Mouse (Mus musculus): Measurements from ENCODE around the gene Rbfox3. TPM values are rescaled to one million over a fixed set of nuclear protein-coding genes. Genes with fewer than 3 reads are reported as not detected.
A peak's percentile ranks its signal among the peaks of the same experiment; 100 is the strongest.

Gene Rbfox3
- total and polyA plus RNA-seq, 2 experiments from 2014 or later: 52.6 to 76.8 TPM

DNA sequence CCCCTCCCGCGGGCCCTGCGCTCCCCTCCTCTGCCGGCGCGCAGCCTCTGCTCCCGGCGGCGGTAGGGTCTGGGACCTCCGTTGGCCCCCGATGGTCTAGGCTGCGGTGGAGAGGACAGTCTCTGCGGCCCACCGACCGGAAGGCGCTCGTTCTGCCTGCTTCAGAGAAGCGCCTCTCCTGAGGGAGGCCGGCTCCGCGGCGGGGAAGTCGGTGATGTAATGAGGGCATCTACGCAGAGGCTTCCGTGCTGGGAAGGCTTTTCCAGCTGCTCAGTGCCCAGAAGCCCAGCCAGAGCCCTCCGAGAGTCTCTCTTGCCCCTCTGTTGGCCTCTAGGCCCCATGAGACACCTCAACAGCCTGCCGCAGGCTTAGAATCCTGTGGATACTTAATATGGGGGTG lies 341.2 kb downstream of the Rbfox3 start:
- DNase-seq (ENCODE audit: low spot score): no peak
- Histone ChIP-seq H3K27ac (no peak overlapping the region; the same call in 1 of the 2 replicates), H3K4me3 (ENCODE audit: low read length) (peak overlapping the region; percentile 50), H3K36me3 (ENCODE audit: insufficient read depth, low read length) (no peaks in the 10 kb centered on the region), H3K9me3 (ENCODE audit: low read length) (no peaks in the 10 kb centered on the region), H3K9ac (replicated peaks; ENCODE audit: low read length) (peak overlapping the region; percentile 60), H3K27me3 (ENCODE audit: insufficient read depth, low read length) (peaks cover 27% of the 10 kb centered on the region), H3K4me1 (ENCODE audit: insufficient read depth, low read length) (peaks cover 5% of the 10 kb centered on the region; the same call in 1 of the 2 replicates), H3K4me2 (ENCODE audit: low read depth, low read length) (peak overlapping the region; percentile 82)
- ATAC-seq: peak; percentile 36
- WGBS: 2% methylated on average over 26 of the region's 27 CpGs
- TF ChIP-seq CTCF (IDR thresholded peaks at IDR 0.05; ENCODE audit: low read depth): no peak

DNA sequence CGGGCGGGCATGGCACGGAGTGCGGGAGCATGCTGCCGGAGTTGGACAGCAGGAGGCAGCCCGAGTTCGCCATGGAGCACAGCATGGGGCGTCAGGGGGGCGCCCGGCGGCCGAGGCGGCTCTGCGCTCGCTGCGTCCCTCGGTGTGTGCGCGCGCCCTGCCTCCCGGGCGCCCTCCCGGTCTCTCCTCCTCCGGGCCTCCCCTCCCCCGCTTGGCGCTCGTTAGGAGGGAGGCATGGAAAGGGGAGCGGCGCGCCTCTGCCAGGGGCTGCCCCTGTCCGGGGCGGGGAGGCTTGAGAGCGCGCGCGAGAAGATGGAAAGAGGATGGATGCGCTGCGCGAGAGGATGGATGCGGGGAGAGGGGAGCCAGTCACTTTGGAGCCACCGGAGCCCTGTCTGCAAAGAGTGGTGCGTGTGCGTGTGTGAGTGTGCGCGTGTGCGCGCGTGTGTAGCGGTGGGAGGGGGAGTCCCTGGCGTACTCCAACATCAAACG lies 341.8 kb downstream of the Rbfox3 start:
- H3K9me3 ChIP-seq (ENCODE audit: low read length): no peaks in the 10 kb centered on the region
- no peaks in the 10 kb centered on the region for H3K36me3 ChIP-seq (ENCODE audit: insufficient read depth, low read length)
- under 1% methylated on average over 40 of the region's 51 CpGs for WGBS
- H3K27me3 ChIP-seq (ENCODE audit: insufficient read depth, low read length): peaks cover 27% of the 10 kb centered on the region
- no peak for TF ChIP-seq CTCF (IDR thresholded peaks at IDR 0.05; ENCODE audit: low read depth)
- peak overlapping the region; percentile 82 for H3K4me2 ChIP-seq (ENCODE audit: low read depth, low read length)
- no peak overlapping the region; the same call in 1 of the 2 replicates for H3K27ac ChIP-seq
- peak overlapping the region; percentile 50 for H3K4me3 ChIP-seq (ENCODE audit: low read length)
- ATAC-seq: peak; percentile 72
- H3K9ac ChIP-seq (replicated peaks; ENCODE audit: low read length): peak overlapping the region; percentile 60
- peak; percentile 68 for DNase-seq (ENCODE audit: low spot score)
- peaks cover 5% of the 10 kb centered on the region; the same call in 1 of the 2 replicates for H3K4me1 ChIP-seq (ENCODE audit: insufficient read depth, low read length)

DNA sequence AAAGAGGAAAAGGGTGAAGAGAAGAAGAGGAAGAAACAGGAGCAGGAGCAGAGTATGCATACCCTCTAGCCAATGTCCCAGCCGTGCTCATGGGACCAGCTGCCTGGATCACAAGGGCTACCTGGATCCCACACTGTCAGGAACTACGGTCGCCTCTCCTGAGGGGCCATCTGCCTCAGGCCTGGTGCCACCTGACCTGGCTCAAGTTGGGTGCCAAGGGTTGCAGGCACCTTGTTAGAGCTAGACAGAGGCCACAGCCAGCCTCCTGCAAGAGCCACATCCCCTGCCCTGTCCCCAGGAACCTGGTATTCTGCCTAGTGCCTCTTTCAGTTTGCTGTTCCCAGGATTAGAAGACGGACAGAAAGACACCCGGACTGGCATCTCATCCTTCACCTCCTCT lies 347.5 kb downstream of the Rbfox3 start:
- no peak for DNase-seq (ENCODE audit: low spot score)
- H3K27me3 ChIP-seq (ENCODE audit: insufficient read depth, low read length): peaks cover under 1% of the 10 kb centered on the region; the same call in 1 of the 2 replicates
- WGBS: 84% methylated on average over 5 of the region's 5 CpGs
- no peak overlapping the region for H3K9ac ChIP-seq (replicated peaks; ENCODE audit: low read length)
- no peak overlapping the region for H3K4me2 ChIP-seq (ENCODE audit: low read depth, low read length)
- no peak overlapping the region for H3K4me3 ChIP-seq (ENCODE audit: low read length)
- H3K4me1 ChIP-seq (ENCODE audit: insufficient read depth, low read length): peaks cover 4% of the 10 kb centered on the region; the same call in 1 of the 2 replicates
- no peak overlapping the region for H3K27ac ChIP-seq
- ATAC-seq: no peak
- no peak for TF ChIP-seq CTCF (IDR thresholded peaks at IDR 0.05; ENCODE audit: low read depth)
- no peaks in the 10 kb centered on the region for H3K36me3 ChIP-seq (ENCODE audit: insufficient read depth, low read length)
- no peaks in the 10 kb centered on the region for H3K9me3 ChIP-seq (ENCODE audit: low read length)

DNA sequence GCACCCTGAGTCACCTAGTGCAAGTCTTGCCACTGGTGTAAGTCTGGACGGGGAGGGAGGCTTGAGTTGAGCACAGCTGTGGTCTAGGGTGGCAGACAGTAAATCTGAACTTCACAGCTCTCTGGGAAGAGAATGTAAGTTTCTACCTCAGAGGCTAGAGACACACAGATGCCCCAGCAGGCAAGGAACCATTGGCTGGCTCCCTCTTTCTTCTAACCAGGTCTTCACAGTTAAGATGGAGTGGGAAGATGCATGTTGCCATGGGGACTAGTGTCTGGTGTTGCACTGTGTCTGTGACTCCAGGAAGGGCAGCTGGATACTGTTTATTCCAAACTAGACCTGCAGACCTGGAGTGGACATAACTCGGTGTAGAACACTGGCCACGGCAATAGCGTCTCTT lies 348.6 kb downstream of the Rbfox3 start:
- H3K27ac ChIP-seq: no peak overlapping the region
- no peak overlapping the region for H3K4me3 ChIP-seq (ENCODE audit: low read length)
- no peak overlapping the region for H3K4me2 ChIP-seq (ENCODE audit: low read depth, low read length)
- ATAC-seq (no peak), DNase-seq (ENCODE audit: low spot score) (no peak)
- no peaks in the 10 kb centered on the region; the same call in 1 of the 2 replicates for H3K27me3 ChIP-seq (ENCODE audit: insufficient read depth, low read length)
- no peaks in the 10 kb centered on the region for H3K9me3 ChIP-seq (ENCODE audit: low read length)
- no peak overlapping the region for H3K9ac ChIP-seq (replicated peaks; ENCODE audit: low read length)
- no peaks in the 10 kb centered on the region for H3K36me3 ChIP-seq (ENCODE audit: insufficient read depth, low read length)
- no peaks in the 10 kb centered on the region; the same call in 1 of the 2 replicates for H3K4me1 ChIP-seq (ENCODE audit: insufficient read depth, low read length)
- TF ChIP-seq CTCF (IDR thresholded peaks at IDR 0.05; ENCODE audit: low read depth): no peak
- WGBS: 82% methylated on average over 4 of the region's 4 CpGs

DNA sequence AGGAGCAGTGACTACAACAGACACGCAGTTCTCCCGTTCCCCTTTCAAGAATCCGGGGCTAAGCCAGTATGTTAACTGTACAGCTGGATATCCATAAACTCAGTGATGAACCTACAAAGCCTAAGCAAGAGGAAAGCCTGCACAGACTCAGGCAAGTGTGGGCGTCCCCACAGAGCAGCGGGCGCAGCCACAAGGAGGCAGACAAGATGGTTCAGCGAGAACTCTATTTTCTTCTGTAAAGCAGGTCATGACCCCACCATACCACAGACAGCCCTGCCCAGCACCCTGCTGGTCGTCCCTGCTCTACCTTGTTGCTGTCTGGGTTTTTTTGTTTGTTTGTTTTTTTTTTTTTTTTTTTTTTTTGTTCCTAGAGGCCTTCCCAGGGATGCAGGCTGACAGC lies 353.2 kb downstream of the Rbfox3 start:
- no peak overlapping the region for H3K4me3 ChIP-seq (ENCODE audit: low read length)
- no peaks in the 10 kb centered on the region for H3K9me3 ChIP-seq (ENCODE audit: low read length)
- H3K36me3 ChIP-seq (ENCODE audit: insufficient read depth, low read length): no peaks in the 10 kb centered on the region
- H3K27ac ChIP-seq: no peak overlapping the region
- DNase-seq (ENCODE audit: low spot score) (no peak), ATAC-seq (no peak)
- TF ChIP-seq CTCF (IDR thresholded peaks at IDR 0.05; ENCODE audit: low read depth): no peak
- peaks cover 6% of the 10 kb centered on the region; the same call in 1 of the 2 replicates for H3K4me1 ChIP-seq (ENCODE audit: insufficient read depth, low read length)
- H3K4me2 ChIP-seq (ENCODE audit: low read depth, low read length): no peak overlapping the region
- H3K9ac ChIP-seq (replicated peaks; ENCODE audit: low read length): no peak overlapping the region
- WGBS: 56% methylated on average over 8 of the region's 8 CpGs
- H3K27me3 ChIP-seq (ENCODE audit: insufficient read depth, low read length): no peaks in the 10 kb centered on the region

DNA sequence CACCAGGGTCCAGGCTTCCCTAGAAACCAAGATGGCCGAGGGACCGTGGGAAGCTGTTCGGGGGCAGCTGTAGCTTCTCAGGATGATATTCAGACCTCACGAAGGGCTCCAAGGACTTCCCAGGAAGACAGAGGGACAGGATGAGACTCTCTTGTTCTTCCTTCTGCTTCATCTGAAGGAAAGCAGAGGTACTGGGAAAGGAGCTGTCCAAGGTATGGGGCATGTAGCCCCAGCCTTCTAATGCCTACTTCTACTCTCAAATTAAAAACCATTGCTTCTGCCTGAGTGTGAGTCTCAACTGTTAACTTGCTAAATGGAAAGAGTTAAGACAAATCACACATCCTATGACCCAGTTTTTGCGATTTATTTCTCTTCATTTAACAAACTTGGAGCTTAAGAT lies 355.8 kb downstream of the Rbfox3 start:
- Histone ChIP-seq H3K27ac (no peak overlapping the region), H3K36me3 (ENCODE audit: insufficient read depth, low read length) (no peaks in the 10 kb centered on the region), H3K9ac (replicated peaks; ENCODE audit: low read length) (no peak overlapping the region), H3K4me1 (ENCODE audit: insufficient read depth, low read length) (peaks cover 10% of the 10 kb centered on the region), H3K27me3 (ENCODE audit: insufficient read depth, low read length) (no peaks in the 10 kb centered on the region), H3K4me3 (ENCODE audit: low read length) (no peak overlapping the region), H3K9me3 (ENCODE audit: low read length) (no peaks in the 10 kb centered on the region), H3K4me2 (ENCODE audit: low read depth, low read length) (no peak overlapping the region)
- WGBS: 69% methylated on average over 5 of the region's 5 CpGs
- TF ChIP-seq CTCF (IDR thresholded peaks at IDR 0.05; ENCODE audit: low read depth): no peak
- ATAC-seq: no peak
- no peak for DNase-seq (ENCODE audit: low spot score)

DNA sequence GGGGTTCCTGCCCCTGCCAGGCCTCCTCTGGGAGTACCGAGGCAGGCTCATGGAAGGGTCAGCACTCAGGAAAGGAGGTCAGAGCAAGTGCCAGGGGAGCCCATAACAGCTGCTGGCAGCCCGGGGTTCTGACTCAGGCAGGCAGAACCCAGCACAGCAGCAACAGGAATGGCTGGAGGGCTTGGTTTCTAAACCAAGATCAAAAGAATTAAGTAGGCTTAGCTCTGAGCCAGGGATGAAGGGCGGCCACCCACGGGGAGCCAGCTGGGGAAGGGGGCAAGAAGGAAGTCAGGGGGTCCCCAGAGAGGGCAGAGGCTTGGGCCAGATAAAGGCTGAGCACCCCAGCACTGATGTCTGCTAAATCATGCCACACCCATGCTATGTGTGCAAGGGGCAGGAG lies 356.9 kb downstream of the Rbfox3 start:
- H3K9ac ChIP-seq (replicated peaks; ENCODE audit: low read length): no peak overlapping the region

More for the DNA sequence above, 356.9 kb downstream of the Rbfox3 start:
- Histone ChIP-seq H3K27me3 (ENCODE audit: insufficient read depth, low read length) (no peaks in the 10 kb centered on the region), H3K4me1 (ENCODE audit: insufficient read depth, low read length) (peaks cover 10% of the 10 kb centered on the region), H3K36me3 (ENCODE audit: insufficient read depth, low read length) (no peaks in the 10 kb centered on the region), H3K4me2 (ENCODE audit: low read depth, low read length) (no peak overlapping the region), H3K4me3 (ENCODE audit: low read length) (no peak overlapping the region), H3K9me3 (ENCODE audit: low read length) (no peaks in the 10 kb centered on the region), H3K27ac (no peak overlapping the region)
- DNase-seq (ENCODE audit: low spot score) (no peak), ATAC-seq (no peak)
- WGBS: 16% methylated on average over 4 of the region's 4 CpGs
- no peak for TF ChIP-seq CTCF (IDR thresholded peaks at IDR 0.05; ENCODE audit: low read depth)

All from hindbrain, postnatal 0 days (tissue).